ENCODE assay signal across 27 mouse cellular contexts in genomic region chr19:54051651-54052050, GRCm38 (mm10). TPM values are rescaled to one million over a fixed set of nuclear protein-coding genes. Genes with fewer than 3 reads are reported as not detected.
DNase-seq lines count a peak whose midpoint lies in the region; ATAC-seq and TF ChIP-seq lines count a peak whose summit lies in the region.
"Had no signal": no experiment of that assay in that cellular context is flagged by ENCODE, and none has a peak within 500 bp of the region (broad histone marks: within the 10 kb centered on the region; RNA-seq: fewer than 3 reads in every experiment).

No protein-coding gene starts in this region.

- DNase-seq in liver, embryonic 11.5 days (ENCODE audit: low spot score): peak; percentile 22
- DNase-seq in liver (no peak), adipocyte (ENCODE audit: low spot score) (peak; percentile 31)
- DNase-seq in gastrocnemius, postnatal 10 days: peak; percentile 14
- DNase-seq in stomach, postnatal 0 days (ENCODE audit: low spot score): peak; percentile 13
- DNase-seq in cerebellum, adult 11-12 months: no peak
- no peak for DNase-seq in midbrain, embryonic 11.5 days (ENCODE audit: low spot score, missing footprints)
- DNase-seq: adrenal gland, postnatal 10 days; B cell, adult 2 months; cerebellum, adult 11 months; cerebellum, adult 9-11 months; embryo, embryonic 11 days; forebrain, postnatal 0 days; kidney, adult 18-20 months; kidney, postnatal 36 days; lung, adult 2 months; lung, postnatal 10 days; right cerebral cortex, adult 18-20 months had no signal

- H3K9me3 ChIP-seq in liver, embryonic 11.5 days (ENCODE audit: control insufficient read depth, low read length): no peaks in the 10 kb centered on the region
- H3K9me3 ChIP-seq in stomach, postnatal 0 days (ENCODE audit: control insufficient read depth, low read length): no peaks in the 10 kb centered on the region
- no peaks in the 10 kb centered on the region for H3K9me3 ChIP-seq in midbrain, embryonic 11.5 days (ENCODE audit: control insufficient read depth, low read length)
- H3K9me3 ChIP-seq: embryonic facial prominence, embryonic 12.5 days; forebrain, embryonic 10.5 days; hindbrain, embryonic 15.5 days; neural tube, embryonic 12.5 days had no signal

- TF ChIP-seq EP300 in stomach, postnatal 0 days (optimal IDR thresholded peaks at IDR 0.05): no peak

- no peak for ATAC-seq in liver, embryonic 11.5 days (replicated peaks; ENCODE audit: low FRiP score)
- no peak for ATAC-seq in stomach, postnatal 0 days (ENCODE audit: low FRiP score, low TSS enrichment)
- no peak for ATAC-seq in midbrain, embryonic 11.5 days (ENCODE audit: low FRiP score)
- ATAC-seq: forebrain, postnatal 0 days; midbrain, embryonic 16.5 days had no signal

- no peak overlapping the region for H3K4me2 ChIP-seq in liver, embryonic 11.5 days
- no peak overlapping the region for H3K4me2 ChIP-seq in stomach, postnatal 0 days (replicated peaks; ENCODE audit: low read depth)
- no peak overlapping the region for H3K4me2 ChIP-seq in midbrain, embryonic 11.5 days
- H3K4me2 ChIP-seq: embryonic facial prominence, embryonic 12.5 days; heart, embryonic 11.5 days; hindbrain, embryonic 15.5 days; neural tube, embryonic 12.5 days had no signal

- no peak overlapping the region for H3K4me3 ChIP-seq in liver, embryonic 11.5 days (ENCODE audit: low read depth, low read length)
- H3K4me3 ChIP-seq in stomach, postnatal 0 days (ENCODE audit: low read depth, low read length): no peak overlapping the region
- no peak overlapping the region for H3K4me3 ChIP-seq in midbrain, embryonic 11.5 days (ENCODE audit: low read depth, low read length)
- H3K4me3 ChIP-seq: embryonic facial prominence, embryonic 12.5 days; forebrain, embryonic 10.5 days; hindbrain, embryonic 15.5 days; layer of hippocampus, adult 2 months; myocyte; neural tube, embryonic 12.5 days had no signal

- H3K9ac ChIP-seq in liver, embryonic 11.5 days (ENCODE audit: low read depth, low read length): no peak overlapping the region
- no peak overlapping the region for H3K9ac ChIP-seq in stomach, postnatal 0 days (ENCODE audit: low read length)
- no peak overlapping the region for H3K9ac ChIP-seq in midbrain, embryonic 11.5 days (ENCODE audit: low read length)
- H3K9ac ChIP-seq: embryonic facial prominence, embryonic 12.5 days; forebrain, postnatal 0 days; hindbrain, embryonic 15.5 days; liver, embryonic 14.5 days; neural tube, embryonic 12.5 days had no signal

- H3K36me3 ChIP-seq in liver, embryonic 11.5 days (ENCODE audit: control insufficient read depth, insufficient read depth, low read length): no peaks in the 10 kb centered on the region
- H3K36me3 ChIP-seq in stomach, postnatal 0 days (ENCODE audit: control insufficient read depth, insufficient read depth, low read length): no peaks in the 10 kb centered on the region
- no peaks in the 10 kb centered on the region for H3K36me3 ChIP-seq in midbrain, embryonic 11.5 days (ENCODE audit: control insufficient read depth, insufficient read depth, low read length)
- H3K36me3 ChIP-seq: embryonic facial prominence, embryonic 12.5 days; forebrain, embryonic 10.5 days; hindbrain, embryonic 15.5 days; neural tube, embryonic 12.5 days had no signal

- WGBS in liver, embryonic 11.5 days: 62% methylated on average over 4 of the region's 4 CpGs
- 61% methylated on average over 4 of the region's 4 CpGs for WGBS in stomach, postnatal 0 days
- WGBS in midbrain, embryonic 11.5 days: 76% methylated on average over 4 of the region's 4 CpGs

- TF ChIP-seq CTCF in stomach, postnatal 0 days (IDR thresholded peaks at IDR 0.05; ENCODE audit: low read depth): no peak

- peaks cover 15% of the 10 kb centered on the region for H3K4me1 ChIP-seq in liver, embryonic 11.5 days (replicated peaks; ENCODE audit: control insufficient read depth, insufficient read depth, low read length)
- H3K4me1 ChIP-seq in stomach, postnatal 0 days (replicated peaks; ENCODE audit: control insufficient read depth, insufficient read depth): no peaks in the 10 kb centered on the region
- H3K4me1 ChIP-seq in midbrain, embryonic 11.5 days (ENCODE audit: control insufficient read depth, insufficient read depth, low read length): peaks cover 9% of the 10 kb centered on the region

- no peak overlapping the region for H3K27ac ChIP-seq in liver, embryonic 11.5 days (ENCODE audit: low read depth, low read length)
- H3K27ac ChIP-seq in stomach, postnatal 0 days (replicated peaks): no peak overlapping the region
- H3K27ac ChIP-seq in midbrain, embryonic 11.5 days (ENCODE audit: low read depth, low read length): no peak overlapping the region
- H3K27ac ChIP-seq: embryonic facial prominence, embryonic 12.5 days; forebrain, embryonic 10.5 days; hindbrain, embryonic 15.5 days; layer of hippocampus, adult 2 months; liver, embryonic 14.5 days; neural tube, embryonic 12.5 days had no signal

- H3K27me3 ChIP-seq in liver, embryonic 11.5 days (replicated peaks; ENCODE audit: control insufficient read depth, insufficient read depth, low read length): peaks cover 34% of the 10 kb centered on the region
- H3K27me3 ChIP-seq in stomach, postnatal 0 days (ENCODE audit: control insufficient read depth, insufficient read depth, low read length): peaks cover under 1% of the 10 kb centered on the region; the same call in 1 of the 2 replicates
- H3K27me3 ChIP-seq in midbrain, embryonic 11.5 days (ENCODE audit: control insufficient read depth, insufficient read depth, low read length): peaks cover 28% of the 10 kb centered on the region

RNA-seq across cellular contexts. Expression of gene Adra2a, which starts 7.7 kb away (rescaled TPM):
- polyA plus RNA-seq in liver, embryonic 11.5 days (2014; fragmentation: Nextera tagmentation; extraction: Ambion mirVana): 0.11 and 0.42 TPM in 2 replicates
- total RNA-seq in gastrocnemius, postnatal 10 days (2021): 1 to 10 TPM in 1 of 2 experiments, under 1 TPM in 1; 0.94 to 1.3 TPM
- polyA plus RNA-seq in stomach, postnatal 0 days (2015; fragmentation: Nextera tagmentation; extraction: Ambion mirVana): 0.16 and 0.18 TPM in 2 replicates
- polyA plus RNA-seq in midbrain, embryonic 11.5 days (2014; fragmentation: Nextera tagmentation; extraction: Ambion mirVana): 1.3 and 1.4 TPM in 2 replicates

Comparison
In these comparisons a context has a peak if more than half of its experiments do, and no peak if none do; other contexts are left out.
1. DNase-seq: peak in liver, embryonic 11.5 days (single experiment), adipocyte (single experiment), gastrocnemius, postnatal 10 days (single experiment) and stomach, postnatal 0 days (single experiment); none in liver (single experiment), cerebellum, adult 11-12 months (single experiment) and midbrain, embryonic 11.5 days (single experiment).